Mouse (Mus musculus) 3T3-L1 (cell line): Measurements from ENCODE around the gene Rnf39.

Experiments used
- DNase-seq: peaks from one replicate; pipeline ENCODE4 v3.0.0-alpha.2; 2015; ENCODE audit warnings: low read depth, low spot score

Rnf39 gene

DNA sequence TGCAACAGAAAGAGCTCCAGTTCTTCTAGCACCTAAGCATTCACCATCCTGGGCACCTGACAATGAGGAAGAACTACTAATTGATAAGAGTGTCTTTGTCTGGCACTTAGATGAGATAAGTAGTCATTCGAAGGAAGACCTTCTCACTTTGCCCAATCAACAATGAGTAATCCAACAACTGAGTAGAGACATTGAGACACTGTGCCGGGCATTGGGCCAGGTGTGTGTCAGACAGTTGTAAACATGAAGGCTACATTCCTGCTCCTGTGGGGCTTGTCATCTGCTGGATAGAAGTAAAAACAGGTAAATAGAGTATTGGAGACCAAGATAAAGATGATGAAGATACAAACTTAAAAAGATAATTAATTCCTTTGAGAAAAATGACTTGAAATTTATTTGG is 4.7 kb upstream of the Rnf39 start:
- DNase-seq = peak; percentile 76

DNA sequence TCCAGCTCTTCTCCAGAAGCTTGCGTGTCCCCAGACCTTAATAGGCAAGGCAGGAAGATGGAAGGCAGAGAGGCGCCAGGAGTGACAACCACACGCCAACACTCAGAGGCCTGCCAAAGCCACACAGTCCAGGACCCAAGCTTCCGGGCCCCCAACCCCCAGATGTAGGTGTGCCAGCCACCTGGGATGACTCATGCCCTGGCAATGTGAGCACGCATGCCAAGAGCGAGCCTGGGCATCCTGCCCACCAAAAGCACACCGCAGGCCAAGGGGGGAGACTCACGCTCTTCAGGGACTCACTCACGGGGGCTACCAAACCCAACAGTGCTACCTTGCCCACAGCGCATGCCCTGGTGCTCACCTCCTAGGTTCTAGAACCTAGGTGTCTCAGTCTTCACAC is 327 bp upstream of the Rnf39 start:
- DNase-seq = no peak

DNA sequence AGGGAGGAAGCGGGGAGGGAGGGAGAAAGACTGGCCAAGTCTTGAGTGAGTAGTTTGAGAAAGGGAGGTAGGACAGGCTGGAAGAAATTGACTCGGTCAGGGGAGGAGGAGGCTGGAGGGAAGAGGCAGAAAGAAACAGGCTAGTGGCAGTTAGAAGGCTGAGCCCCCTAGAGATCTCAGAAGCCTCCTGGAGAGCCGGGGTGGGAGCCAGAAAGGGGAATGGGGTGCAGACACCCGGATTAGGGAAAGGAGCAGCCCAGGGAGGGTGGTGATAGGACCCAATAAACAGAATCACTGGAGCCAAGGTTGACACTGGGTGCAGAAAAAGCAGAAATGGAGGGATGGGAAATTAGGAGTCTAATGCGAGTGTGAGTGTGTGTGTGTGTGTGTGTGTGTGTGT is 973 bp downstream of the Rnf39 start:
- no peak for DNase-seq

DNA sequence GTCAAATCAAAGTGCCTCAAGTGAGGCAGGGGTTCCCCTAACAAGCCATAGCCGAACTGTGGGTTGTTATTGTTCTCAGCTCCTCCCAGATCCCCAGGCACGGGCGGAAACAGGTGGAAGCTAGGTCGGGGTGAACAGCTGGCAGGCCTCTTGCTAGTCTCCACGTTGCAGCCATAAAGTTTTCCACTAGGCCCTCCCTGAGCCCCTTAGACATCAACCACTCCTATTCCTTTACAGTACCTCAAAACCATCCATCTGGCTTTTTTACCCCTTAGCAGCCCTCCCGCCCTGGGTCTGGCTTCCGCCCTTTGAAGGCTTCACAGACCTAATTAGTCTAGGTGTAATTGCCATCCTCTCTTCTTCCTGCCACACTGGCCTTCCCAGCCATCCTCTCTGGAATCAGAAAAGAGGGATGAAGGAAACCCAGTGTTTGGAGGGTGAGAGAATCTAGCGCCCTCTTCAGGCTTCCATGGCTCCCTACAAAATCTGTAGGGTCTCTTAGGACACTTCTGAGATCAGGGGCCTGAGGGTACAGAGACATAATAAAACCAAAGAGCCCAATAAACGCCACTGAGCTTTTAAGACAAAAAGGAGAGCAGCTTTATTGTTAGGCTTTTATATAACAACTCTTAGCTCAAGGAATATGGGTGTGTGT is 1.5 kb downstream of the Rnf39 start:
- DNase-seq = no peak

DNA sequence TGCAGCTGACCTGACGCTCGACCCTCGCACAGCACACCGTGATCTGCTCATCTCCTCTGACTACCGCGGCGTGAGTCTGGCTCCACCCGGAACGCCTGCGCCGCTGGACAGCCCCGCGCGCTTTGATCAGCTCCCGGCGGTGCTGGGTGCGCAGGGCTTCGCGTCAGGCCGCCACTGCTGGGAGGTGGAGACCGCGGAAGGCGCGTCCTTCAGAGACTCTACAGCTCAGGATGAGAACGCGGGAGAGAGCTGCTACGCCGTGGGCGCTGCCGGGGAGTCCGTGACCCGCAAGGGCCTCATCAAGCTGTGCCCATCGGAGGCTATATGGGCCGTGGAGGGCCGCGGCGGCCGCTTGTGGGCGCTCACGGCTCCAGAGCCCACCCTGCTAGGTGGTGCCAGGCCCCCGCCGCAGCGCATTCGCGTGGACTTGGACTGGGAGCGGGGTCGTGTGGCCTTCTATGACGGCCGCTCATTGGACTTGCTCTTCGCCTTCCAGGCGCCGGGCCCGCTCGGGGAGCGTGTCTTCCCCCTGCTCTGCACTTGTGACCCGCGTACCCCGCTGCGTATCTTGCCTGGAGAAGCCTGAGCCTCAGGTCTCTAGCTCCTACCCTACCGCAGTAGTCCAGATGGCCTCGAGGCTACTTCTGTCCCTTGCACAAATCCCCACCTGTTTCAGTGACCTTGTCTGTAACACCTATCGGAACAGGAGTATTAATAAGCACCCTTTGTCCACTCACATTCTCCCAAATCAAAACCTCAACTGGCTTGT is 4.5 kb downstream of the Rnf39 start:
- DNase-seq = no peak

DNA sequence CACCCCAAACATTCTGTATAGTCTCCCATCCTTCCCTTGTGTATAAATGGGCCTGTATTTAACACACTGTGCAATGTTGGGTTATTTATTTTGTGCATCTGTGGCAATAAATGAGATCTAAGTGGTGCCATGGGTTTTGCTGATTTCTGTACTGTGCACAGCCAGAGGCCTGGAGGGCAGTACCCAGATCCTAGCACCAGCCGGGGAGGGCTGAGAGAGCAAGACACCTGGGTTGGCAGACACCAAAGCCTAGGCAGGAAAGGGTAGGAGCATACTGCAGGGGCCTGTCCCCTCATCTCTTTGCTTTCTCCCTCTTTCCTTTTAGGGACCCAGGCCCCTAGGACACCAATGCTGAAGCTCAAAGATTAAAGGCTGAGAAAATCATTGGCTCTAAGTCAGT is 5.6 kb downstream of the Rnf39 start:
- DNase-seq = no peak

DNA sequence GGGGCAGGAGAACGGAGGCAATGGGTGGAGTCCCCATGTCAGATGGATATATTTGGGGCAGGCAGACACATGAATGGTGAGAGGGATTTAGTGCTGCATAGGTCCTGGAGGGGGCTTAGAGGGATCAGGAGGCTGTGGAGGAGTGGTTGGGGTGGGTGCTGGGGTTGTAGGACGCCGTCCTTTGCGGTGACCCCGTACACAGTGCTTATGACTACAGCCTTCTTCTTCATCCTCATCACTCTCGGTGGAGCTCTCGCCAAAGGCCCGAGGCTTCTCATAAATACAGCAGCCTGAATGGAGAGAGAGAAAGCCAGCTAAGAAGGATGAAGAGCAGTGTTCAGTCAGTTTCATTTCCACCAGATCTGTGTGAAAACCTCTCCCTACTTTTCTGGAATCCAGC is 6.5 kb downstream of the Rnf39 start:
- DNase-seq = no peak

DNA sequence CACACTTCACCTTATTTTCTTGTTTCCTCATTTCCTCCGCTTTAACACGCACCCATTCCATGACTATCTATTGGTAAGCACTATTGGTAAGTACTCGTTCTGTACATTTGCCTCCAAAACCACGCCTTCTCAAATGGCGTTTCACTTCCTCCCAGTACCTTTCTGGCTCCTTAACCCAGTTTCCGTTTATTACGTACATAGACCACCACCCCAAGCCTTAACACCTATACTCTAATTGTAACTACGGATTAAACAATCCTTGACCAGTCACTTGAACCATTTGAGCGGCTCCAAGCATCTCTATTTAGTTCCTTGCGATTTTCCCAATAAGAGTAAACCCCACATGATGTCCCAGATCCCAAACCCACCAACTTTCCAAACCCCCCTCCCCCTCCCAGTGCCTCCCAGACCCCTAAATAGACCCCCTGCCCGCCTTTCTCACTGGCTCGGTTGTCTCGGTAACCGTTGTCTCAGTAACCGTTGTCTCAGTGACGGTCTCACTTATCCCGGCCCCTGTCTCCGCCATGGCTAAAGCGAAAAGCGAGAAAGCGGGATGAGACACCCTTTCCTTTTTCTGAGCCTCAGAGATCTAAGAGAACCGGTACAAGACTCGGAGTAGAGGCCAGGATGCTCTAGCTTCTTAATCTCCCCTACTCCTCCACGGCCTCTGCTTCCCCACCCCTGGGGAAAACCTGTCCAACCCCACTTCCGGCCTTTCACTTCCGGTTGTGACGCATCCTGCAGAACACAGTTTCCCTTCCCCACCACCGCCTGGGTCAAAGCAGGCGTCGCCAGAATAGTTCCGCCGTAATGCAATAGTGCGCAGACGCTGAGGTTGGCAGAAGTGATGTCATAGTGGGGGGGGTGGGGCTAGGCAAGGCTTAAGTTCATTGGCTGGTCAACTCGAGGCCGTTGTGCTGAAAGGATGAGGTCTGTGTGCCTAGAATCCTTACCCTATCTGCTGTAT is 8.5 kb downstream of the Rnf39 start, which contains the start of gene Ppp1r11:
TSS of gene Ppp1r11 (minus strand) at position 761 of the 967 bp plus-strand sequence.
- DNase-seq = peak; percentile 99

DNA sequence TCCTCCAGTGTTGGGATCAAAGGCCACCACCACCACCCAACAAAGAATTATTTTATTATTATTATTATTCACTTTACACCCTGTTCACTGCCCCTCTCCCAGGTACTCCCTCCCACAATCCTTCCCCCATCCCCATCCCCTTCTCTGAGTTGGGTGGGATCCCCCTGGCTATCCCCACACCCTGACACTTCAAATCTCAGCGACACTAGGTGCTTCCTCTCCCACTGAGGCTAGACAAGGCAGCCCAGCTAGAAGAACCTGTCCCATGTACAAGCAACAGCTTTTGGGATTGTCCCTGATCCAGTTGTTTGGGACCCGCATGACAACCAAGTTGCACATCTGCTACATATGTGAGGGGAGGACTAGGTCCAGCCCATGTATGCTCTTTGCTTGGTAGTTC is 9.9 kb downstream of the Rnf39 start:
- DNase-seq = no peak

DNA sequence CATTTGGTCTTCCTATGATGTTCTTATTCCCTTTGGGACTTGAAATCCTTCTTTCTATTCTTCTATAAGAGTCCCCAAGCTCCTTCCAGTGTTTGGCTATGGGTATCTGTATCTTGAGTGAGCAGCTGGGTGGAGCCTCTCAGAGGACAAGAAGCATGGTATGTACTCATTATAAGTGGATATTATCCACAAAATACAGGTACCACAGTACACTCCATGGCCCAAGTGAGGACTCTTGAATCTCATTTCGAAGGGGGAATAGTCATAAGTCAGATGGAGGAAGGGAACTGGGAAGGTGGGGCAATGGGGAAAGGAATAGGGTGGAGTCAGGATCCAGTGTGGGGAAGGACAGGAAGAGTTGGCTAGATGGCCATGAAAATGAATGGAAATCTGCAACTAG is 10.3 kb downstream of the Rnf39 start:
- no peak for DNase-seq

DNA sequence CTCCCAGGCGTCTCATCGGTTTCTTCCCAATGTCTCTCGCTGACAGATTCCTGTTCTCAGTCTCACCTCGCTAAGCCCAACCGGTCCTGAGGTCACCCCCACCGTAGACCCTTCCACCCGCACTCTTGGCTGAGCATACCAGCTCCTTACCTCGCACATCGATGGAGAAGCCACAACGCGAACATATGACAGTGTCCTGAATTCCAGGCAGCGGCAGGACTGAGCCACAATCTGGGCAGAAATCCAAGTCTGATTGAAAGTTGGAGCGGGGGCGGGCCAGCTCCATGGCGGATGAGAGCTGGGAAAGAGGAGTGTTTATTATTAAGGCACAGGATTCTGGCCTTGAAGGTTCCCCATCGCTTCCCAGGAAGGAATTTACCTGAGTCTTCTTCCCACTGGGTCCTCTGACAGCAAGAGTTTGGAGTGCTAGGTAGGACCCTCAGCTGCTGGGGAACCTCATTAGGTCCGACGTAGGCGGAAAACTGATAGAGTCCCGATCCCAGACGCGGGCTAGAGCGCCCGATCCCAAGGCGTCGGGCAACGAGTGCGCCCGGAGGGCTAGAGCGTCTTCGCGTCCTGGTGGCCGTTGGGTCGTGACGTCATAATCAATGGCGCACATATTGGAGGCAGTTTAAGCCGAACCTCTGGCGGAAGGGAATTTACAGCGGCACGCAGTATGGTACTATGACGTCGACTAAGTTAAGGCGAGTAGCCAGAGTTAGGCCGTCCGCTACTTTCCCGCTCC is 15.5 kb downstream of the Rnf39 start, which contains the start of the genes Znrd1 and Znrd1as:
TSS of gene Znrd1 (minus strand) at position 561 of the 745 bp plus-strand sequence.
TSS of gene Znrd1as (plus strand) at position 594 of the 745 bp plus-strand sequence.
- peak; percentile 98 for DNase-seq

DNA sequence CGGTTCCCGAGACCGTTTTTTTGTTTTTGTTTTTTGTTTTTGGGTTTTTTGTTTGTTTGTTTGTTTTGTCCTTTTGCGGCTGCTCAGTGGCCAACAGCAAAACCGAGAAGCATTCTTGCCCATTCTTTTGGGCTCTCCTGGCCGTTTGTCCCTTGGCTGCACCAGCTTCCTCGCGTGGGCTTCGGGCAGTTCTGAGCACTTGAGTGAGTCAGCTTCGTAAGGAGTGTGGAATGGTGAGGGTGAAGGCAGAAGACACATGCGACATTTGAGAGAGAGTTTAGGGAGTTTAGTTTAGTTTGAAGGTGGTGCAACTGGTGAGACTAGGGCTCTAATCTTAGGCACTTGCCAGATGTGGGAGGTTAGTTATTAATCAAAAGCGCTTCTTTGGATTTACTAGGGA is 16.2 kb downstream of the Rnf39 start:
- DNase-seq = peak; percentile 43

DNA sequence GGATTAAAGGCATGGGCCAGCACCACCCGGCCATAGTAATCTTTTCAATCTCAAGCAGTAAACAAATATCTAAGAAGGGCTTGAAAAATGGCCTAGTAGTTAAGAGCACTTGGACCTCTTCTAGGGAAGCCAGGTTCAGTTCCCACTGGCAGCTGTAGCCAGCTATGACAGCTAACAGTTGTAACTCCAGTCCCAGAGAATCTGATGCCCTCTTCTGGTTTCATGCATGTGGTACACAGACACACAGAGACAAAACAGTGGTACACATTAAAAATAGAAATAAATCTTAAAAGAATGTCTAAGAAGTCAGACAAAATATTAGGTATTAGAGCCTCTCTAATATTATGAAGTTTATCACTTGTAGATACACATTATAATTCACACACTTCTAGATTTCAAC is 18.4 kb downstream of the Rnf39 start:
- peak; percentile 56 for DNase-seq

DNA sequence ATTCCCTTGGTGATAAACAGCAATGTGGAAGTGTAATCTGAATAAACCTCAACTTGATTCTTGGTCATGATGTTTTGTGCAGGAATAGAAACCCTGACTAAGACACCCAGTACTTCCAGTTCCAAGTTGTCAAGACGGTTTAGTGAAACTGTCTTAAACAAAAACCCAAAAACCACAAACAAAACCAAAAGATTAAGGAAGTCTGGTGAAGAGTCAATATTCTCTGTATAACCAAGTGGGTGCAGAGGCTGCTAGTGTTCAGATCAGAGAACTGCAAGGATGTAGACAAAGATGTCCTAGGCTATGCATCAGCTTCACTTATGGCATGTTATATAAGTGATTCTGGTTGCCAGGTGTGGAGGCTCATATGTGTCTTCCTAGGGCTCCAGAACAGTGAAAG is 24.2 kb downstream of the Rnf39 start:
- no peak for DNase-seq

DNA sequence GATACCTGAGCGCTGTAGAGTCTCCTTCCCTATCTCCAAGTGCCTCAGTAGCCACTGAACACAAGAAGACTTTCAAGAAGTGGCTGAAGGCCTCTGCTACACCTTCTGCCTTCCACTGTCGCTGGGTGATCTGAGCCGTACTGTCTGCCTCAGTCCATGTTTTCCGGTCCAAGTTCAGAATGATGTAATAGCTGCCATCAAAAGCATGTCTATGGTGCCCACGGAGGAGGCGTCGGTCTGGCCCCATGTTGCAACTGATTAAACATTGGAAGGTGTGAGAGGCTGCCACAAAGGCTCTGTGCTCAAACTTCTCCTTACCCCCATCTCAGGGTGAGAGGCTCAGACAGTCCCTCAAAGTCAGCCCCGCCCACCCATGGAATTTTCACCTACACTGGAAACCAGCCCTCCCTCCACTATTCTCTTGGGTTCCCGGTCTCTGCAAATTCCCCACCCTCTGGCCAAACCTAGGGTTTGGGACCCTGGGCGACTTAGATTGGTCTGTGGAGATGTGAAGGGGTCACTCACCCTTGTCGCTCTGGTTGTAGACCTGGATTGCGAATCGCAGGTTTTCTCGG is 27.7 kb downstream of the Rnf39 start:
- DNase-seq = no peak

DNA sequence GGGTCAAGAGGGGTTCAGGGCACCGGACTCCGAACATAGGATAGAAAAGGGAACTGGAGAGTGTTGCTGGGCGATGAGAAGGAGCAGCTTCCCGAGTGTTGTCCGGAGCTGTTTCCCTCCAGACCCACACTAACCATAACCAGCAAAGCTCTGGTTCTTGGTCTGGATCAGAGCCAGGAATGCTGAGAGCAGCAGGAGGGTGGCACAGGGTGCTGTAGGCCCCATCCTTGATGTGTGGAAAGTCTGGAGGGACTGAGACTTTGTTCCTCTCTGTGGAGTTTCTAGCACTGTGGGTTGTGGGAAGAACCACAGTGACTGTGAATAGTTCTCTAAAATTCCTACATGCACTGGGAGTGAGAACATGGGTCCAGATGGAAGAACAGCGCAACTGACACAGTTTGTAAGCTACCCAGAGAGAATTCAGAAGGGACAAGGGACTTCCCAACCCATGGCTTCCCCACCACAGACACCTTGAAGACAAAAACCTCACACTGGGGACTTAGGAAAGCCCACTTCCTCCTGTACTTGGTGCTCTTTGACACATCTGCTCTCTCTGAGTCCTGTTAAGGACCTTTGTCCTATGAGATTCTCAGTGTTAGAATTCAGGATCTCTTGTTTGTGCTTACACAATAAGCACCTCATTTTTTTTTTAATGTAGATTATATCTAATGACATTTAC is 28.6 kb downstream of the Rnf39 start:
- DNase-seq = no peak

DNA sequence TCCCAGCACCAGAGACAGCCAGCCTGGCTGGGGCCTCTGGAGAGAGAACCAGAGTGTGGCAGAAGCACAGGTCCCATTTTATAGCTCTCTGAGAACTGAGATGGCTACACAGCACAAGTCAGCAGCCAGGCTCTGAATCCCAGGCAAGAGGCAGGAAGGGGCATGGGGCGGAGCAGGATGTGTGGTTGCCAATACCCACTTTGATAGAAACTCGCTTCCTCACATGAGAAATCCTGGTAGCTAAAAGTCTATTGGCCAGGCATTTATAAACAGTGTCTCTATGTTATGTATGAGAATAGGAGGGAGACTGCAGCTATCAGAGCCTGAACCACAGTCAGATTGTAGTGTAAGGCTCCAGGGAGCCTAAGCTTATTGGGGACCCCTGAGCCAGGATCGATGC is 30.1 kb downstream of the Rnf39 start:
- DNase-seq = no peak

DNA sequence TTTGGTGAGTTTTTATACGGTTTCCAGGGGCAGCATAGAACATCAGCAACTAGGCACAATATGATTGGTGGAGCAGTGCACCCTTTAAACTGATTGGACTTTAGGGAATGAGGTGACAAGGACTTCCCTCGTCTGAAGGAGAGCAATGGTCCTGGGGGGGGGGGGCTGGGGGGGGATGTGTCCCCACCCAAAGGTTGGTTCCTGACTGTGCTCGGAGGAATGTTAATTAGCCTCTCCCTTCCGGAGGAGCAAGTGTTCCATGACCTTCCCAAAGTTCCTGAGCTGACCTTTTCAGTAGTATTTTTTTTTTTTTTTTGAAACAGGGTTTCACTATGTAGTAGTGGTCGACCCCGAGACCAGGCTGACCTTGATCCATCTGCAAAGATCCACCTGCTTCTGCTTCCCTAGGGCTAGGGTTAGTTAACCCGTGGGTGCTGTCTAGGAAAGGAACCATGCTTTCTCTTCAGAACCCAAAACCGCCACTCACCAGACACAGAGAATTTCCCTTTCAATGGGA is 30.6 kb downstream of the Rnf39 start:
- DNase-seq = no peak

DNA sequence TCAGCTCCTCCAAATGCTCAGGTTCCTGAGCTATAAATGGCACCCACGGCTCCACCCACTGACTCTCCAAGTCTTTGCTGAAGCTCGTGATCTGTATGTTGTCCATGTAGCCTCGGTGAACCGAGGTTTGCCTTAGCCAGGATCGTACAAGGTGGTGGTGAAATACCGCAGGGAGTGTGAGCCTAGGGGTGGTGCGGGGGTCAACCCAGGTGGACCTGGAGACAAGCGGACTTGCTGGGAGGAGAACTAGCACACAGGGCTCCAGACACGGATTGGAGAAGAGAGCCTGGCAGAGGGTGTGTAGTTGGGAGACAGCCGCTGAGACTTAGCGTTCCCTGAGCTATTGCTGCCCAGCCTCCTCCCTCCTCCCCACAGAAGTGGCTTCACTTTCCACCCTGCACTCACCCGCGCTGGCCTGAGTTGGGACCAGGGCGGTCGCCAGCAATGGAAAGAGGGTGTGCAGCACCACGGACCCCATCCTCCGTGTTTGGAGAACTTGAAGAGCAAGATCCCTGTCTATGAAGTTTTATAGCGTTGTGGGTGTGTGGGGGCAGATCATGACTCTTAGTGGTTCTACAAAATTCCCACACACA is 38.6 kb downstream of the Rnf39 start, which contains the start of gene 2410137M14Rik:
TSS of gene 2410137M14Rik (minus strand) at position 17 of the 593 bp plus-strand sequence.
- DNase-seq = no peak

DNA sequence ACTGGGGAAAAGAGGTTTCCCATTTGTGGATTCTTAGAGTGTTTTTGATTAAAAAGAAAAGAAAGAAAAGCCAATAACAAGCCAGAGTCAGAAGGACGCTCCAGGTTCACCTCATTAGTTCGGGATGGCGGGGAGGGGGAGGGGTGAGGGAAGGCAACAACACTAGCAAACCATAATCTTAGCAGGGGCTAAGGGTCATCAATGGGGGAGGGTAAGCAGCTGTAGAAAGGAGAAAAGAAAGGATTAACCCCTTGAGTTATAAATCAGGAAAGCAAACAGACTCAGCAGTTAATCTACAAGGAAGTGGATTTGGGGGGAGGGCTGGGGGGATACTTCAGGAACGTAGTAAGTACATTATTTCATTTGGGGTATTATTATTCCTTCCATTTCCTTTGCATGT is 39.1 kb downstream of the Rnf39 start:
- DNase-seq = no peak
